Mouse (Mus musculus): ENCODE data around the gene March1.

The March1 gene

GRCm38 (mm10) chr8:65987665-65988064 is 370.0 kb downstream of the March1 start:
- DNase-seq (ENCODE audit: low spot score in 2 of 2) = no peak

- DNase-seq (ENCODE audit: low spot score in 2 of 2) = no peak
Observed at GRCm38 (mm10) chr8:66022815-66023214, 405.1 kb downstream of the March1 start.

DNA sequence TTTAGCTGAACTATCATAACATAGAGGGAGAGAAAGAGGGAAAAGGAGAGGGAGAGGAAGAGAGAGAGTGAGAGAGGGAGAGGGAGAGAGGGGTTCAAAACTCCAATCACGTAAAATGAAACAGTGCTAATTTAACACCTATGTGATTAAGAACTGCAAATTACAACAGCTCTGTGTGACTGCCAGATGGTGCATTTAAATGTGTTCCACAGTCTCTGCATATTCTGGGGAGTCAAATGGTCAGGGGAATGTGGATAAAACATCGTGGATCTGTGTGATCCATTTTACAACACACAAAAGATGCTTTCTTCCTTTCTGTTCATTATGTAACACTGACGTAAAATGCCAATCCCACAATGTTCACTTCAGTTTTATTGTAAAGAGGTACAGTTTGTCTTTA is 416.0 kb downstream of the March1 start:
- no peak for DNase-seq (ENCODE audit: low spot score in 2 of 2)

DNA sequence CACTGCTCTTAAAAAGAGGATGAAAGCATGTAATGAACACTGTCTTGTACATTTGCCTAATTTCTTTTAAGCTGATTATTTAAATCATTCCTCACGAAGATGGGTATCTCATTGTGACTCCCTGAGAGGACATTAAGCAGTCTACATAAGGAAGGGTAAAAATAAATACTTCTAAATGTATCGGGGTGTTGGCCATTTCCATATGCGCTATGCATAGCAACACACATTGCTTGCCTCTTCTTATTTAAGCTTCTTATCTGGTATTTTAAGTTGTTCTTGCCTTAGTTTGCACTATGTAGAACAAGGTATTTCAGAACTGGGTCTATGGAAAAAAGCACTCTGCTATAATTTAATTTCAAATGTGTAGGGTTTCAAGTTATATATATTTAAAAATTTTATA is 416.7 kb downstream of the March1 start:
- no peak for DNase-seq (ENCODE audit: low spot score in 2 of 2)

GRCm38 (mm10) chr8:66094152-66094551 is 476.5 kb downstream of the March1 start:
- no peak for DNase-seq (ENCODE audit: low spot score in 2 of 2)

DNA sequence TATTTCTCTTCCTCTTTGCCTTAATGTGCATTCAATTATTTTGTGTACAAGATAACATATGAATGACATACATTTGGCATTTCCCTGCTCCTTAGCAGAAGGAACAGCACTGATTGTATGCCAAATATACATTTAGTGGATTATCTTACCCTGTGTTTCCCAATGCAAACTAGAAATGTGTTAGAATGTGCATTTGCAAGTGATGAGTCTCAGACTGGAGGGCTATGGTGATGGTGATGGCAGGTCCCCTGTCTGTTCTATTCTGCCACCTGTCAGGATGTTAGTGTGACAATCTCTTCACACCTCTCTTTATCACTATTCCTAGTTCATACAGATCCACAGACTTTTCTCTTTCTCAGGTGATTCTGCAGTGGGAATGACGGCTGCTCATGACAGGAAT is 480.4 kb downstream of the March1 start:
- no peak for DNase-seq (ENCODE audit: low spot score in 2 of 2)

GRCm38 (mm10) chr8:66119294-66119693 is 501.6 kb downstream of the March1 start:
- no peak for DNase-seq (ENCODE audit: low spot score in 2 of 2)

DNA sequence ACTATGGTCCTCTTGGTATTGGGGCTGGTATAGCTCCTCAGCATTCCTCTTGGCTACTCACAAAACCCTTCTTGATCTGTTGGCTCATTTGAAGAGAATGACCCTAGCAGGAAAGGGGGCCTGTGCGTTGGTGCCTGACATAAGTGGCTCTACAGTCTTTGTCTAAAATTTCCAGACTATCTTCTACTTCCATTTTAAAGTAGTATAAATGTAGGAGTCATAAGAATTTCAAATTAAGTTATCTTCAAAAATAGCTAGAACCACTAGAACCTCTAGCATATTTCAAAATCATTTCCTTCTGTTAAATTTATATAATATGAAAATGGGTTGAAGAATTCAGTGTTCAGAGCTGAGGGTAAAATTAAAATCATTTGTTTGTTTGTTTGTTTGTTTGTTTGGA is 541.9 kb downstream of the March1 start:
- no peak for DNase-seq (ENCODE audit: low spot score in 2 of 2)

DNA sequence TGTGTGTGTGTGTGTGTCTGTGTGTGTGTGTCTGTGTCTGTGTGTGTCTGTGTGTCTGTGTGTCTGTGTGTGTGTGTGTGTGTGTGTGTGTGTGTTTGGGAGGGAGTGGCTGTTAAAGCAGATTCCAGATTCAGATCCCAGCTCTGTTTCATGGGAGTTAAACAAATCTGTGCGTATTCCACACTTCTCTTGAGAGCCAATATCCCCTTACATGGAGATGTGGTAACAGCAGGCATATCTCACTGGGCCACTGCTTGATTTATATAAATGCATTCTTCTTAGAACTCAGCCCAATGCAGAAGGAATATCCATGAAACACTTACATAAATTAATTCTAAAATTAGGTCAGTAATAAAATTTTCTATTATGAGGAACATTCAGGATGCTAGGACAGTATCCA is 549.1 kb downstream of the March1 start:
- no peak for DNase-seq (ENCODE audit: low spot score in 2 of 2)

DNA sequence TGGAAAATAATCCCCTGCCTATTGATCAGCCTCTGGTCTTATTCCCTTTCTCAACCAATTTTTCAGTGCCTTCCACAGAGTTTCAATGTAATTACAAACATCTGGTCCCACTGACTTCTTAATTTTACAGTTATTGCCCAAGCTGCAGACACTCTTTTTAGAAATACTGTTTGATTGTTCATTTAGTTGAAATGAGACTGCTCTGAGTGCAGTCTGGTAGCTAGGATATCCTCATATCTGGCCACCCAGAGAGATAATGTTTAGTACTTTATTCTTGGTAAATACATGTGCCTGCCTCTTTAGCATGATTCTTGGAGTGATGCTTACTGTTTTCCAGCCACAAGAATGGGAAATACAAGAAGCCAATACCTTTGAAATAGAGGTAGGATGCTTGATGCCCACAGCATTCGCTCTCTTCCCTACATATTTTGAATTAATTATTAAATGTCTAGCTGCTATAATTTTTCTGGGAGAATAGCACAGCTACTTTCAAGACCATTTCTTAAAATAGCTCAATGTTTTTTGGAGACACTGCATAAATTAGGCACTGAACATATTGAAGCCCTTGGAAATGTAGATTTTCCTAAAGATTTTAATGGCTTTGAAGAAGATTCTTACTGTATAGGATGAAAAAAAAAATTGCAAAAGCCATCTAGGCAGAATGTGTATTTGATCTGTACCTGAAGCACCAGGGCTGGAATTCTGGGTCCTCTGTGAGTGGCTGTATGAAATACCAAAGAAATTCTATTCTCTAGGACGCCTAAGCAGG is 549.9 kb downstream of the March1 start:
- DNase-seq (ENCODE audit: low spot score in 2 of 2) = no peak

- DNase-seq (ENCODE audit: low spot score in 2 of 2) = no peak
Observed at GRCm38 (mm10) chr8:66179336-66179735, 561.6 kb downstream of the March1 start.

GRCm38 (mm10) chr8:66181265-66181664 is 563.6 kb downstream of the March1 start:
- no peak for DNase-seq (ENCODE audit: low spot score in 2 of 2)

- DNase-seq (ENCODE audit: low spot score in 2 of 2) = no peak
Observed at GRCm38 (mm10) chr8:66182257-66182656, 564.6 kb downstream of the March1 start.

DNA sequence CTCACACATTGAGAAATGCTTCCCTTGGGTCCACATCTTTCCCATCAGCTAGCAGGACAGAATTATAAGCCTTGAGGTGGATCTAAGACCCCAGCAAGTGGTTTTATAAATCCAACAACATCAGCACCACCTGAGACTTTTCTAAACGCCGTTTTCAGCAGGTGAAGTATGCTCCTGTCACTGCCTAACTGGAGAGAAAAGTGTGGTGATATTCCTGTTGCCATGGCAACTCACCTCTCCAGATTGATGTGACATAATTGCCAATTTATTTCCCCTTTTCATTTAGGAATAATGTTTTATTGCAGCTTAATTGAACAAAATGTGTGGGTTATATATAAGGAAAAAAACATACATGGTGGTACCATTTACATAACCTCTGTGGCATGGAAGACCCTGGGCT is 565.8 kb downstream of the March1 start:
- DNase-seq (ENCODE audit: low spot score in 2 of 2) = no peak

DNA sequence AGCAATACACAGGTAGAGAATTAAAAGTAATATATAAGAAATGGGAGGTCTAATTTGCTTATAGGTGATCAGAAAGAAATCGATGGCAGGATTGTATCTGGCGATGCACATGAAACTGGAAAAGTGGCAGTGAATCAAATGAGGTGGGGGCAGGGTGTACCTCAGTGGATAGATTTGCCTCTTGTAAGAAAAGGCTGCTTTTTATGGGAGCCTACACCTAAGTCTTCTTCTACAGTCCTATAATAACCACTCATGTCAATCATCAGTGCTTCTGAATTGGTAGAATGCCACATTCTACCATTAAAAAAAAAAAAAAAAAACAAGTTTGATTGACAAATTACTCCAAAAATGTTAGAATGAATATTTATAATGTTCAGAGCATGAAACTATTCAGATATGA is 567.5 kb downstream of the March1 start:
- no peak for DNase-seq (ENCODE audit: low spot score in 2 of 2)

DNA sequence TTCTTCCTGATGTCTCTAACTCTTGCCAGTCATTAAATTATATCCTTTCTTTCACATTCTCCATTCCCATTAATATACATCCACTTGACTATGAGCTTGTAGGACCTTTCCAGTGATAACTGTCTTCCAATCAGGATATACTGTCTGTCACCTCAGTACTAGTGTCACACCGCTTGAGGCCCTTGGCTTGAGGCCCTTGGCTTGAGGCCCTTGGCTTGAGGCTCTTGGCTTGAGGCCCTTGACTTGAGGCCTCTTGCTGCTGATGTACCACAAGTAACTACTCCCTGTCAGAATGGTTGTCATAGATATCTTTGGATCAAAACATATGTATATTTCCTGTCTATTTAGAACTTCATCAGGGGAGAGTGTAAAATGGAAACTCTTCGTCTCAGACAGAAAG is 576.7 kb downstream of the March1 start:
- no peak for DNase-seq (ENCODE audit: low spot score in 2 of 2)

DNA sequence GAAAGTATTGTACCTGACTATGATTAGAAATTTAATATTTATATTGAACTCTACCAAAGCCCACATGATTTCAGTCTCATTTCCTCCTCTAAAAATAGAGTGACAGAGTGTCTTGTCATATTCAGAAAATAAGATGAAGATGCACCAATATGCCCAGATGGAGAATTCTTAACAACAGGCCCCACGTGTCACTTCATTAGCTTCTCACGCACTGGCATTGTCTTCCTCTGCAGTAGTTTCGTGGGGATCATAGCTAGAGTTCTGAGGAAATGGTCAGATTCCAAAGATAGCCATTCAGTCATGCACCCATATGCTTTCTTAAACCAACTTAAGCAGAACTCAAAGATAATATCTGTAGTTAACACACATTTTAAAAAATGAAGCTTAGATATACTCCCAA is 582.5 kb downstream of the March1 start:
- DNase-seq (ENCODE audit: low spot score in 2 of 2) = no peak

GRCm38 (mm10) chr8:66203814-66204438 is 586.2 kb downstream of the March1 start:
- no peak for DNase-seq (ENCODE audit: low spot score in 2 of 2)

DNA sequence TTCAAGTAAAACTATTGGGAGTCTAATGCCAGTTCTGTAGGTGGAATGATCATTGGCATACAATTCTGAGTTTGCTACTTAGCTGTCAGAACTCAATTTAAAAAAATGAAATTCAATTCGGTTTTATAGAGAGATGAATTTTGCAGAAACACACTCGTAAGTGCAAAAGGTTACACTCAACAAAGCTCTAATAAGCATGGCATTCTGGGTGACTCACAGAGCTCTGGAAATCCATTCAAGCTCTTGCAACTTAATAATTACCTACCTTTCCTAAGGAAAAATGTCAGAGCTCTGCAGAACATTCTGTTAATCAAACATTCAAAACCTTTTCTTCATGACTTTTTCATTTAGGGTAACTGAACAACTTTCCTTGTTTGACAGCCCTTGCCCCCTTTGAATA is 591.9 kb downstream of the March1 start:
- DNase-seq (ENCODE audit: low spot score in 2 of 2) = no peak

DNA sequence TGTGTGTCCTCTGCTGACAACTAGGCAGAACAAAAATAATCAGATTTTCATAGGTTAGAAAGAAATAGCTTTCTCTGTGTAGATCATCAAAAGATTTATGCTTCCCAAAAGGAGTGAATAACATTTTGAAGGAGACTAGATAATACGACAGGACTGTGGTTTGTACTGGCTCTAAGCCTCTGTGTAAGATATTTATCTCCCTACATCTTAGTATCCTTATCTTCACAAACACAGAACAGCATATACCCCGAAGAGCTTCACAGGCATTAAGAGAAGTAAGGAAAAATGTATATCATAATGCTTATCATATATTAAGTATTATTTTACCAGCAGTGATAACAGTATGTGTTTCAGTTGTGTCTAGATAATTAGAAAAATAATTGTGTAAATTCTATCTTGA is 592.6 kb downstream of the March1 start:
- DNase-seq (ENCODE audit: low spot score in 2 of 2) = no peak

GRCm38 (mm10) chr8:66219974-66220373 is 602.3 kb downstream of the March1 start:
- DNase-seq (ENCODE audit: low spot score in 2 of 2) = no peak

DNA sequence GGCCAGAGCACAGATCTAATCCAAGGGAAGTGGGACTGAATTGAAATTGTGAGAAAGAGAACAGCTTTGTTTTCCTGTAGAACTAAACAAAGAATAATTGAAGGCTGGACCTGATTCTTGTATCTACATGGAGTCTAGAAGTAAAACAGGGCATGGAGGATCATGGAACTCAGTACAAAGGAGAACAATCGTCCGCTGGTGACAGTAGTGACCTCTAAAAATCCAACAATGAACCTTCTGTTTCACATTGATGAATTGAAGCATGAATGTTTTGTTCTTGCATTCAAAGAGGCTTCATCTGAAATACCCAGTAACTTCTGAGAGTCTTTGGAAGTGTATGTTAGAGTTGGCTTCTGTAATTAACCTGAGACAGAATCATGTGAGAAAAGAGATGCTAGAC is 612.2 kb downstream of the March1 start:
- no peak for DNase-seq (ENCODE audit: low spot score in 2 of 2)

GRCm38 (mm10) chr8:66269546-66269945 is 651.8 kb downstream of the March1 start:
- DNase-seq (ENCODE audit: low spot score in 2 of 2) = no peak

GRCm38 (mm10) chr8:66270116-66270515 is 652.4 kb downstream of the March1 start:
- no peak for DNase-seq (ENCODE audit: low spot score in 2 of 2)

Data from natural killer cell, adult 2 months (primary cell).